Mouse (Mus musculus) lung, adult 18-20 months (tissue): Measurements from ENCODE around the gene Sema3g.

Experiments
- DNase-seq, 2 experiments: peaks; one replicate each; pipeline ENCODE4 v3.0.0; 2022; ENCODE audit warnings: mixed read lengths in 2 of 2

The Sema3g gene

GRCm38 (mm10) chr14:31217666-31218065 is at the start of gene Sema3g:
TSS of gene Sema3g (plus strand) at chr14:31217860.
- peak; percentile 83 to 89 for DNase-seq

GRCm38 (mm10) chr14:31168425-31168824 is 49.2 kb upstream of the Sema3g start, which contains the start of gene Stab1:
TSS of gene Stab1 (minus strand) at chr14:31168641.
- peak; percentile 61 to 72 for DNase-seq

GRCm38 (mm10) chr14:31169508-31169907 is 48.2 kb upstream of the Sema3g start:
- no peak for DNase-seq

- DNase-seq = no peak
Measured at GRCm38 (mm10) chr14:31170963-31171362, 46.7 kb upstream of the Sema3g start.

GRCm38 (mm10) chr14:31171386-31171785 is 46.3 kb upstream of the Sema3g start:
- no peak for DNase-seq

- DNase-seq = no peak
Measured at GRCm38 (mm10) chr14:31171821-31172220, 45.8 kb upstream of the Sema3g start.

GRCm38 (mm10) chr14:31172781-31173455 is 44.7 kb upstream of the Sema3g start:
- DNase-seq = no peak

GRCm38 (mm10) chr14:31173537-31173936 is 44.1 kb upstream of the Sema3g start:
- DNase-seq = no peak

GRCm38 (mm10) chr14:31177287-31177686 is 40.4 kb upstream of the Sema3g start:
- DNase-seq = no peak

GRCm38 (mm10) chr14:31177715-31178114 is 39.9 kb upstream of the Sema3g start:
- DNase-seq = no peak

GRCm38 (mm10) chr14:31179677-31180365 is 37.8 kb upstream of the Sema3g start:
- peak in 1 of 2 experiments; percentile 33 for DNase-seq

GRCm38 (mm10) chr14:31181512-31181911 is 36.1 kb upstream of the Sema3g start:
- DNase-seq = no peak

- peak in 1 of 2 experiments; percentile 60 for DNase-seq
Measured at GRCm38 (mm10) chr14:31182786-31183290, 34.8 kb upstream of the Sema3g start.

- no peak for DNase-seq
Measured at GRCm38 (mm10) chr14:31183541-31183940, 34.1 kb upstream of the Sema3g start.

GRCm38 (mm10) chr14:31184195-31184594 is 33.5 kb upstream of the Sema3g start:
- DNase-seq = no peak

- DNase-seq = peak; percentile 79 to 83
Measured at GRCm38 (mm10) chr14:31186656-31187055, 31.0 kb upstream of the Sema3g start.

GRCm38 (mm10) chr14:31188771-31189181 is 28.9 kb upstream of the Sema3g start:
- peak; percentile 60 to 74 for DNase-seq

GRCm38 (mm10) chr14:31189348-31189747 is 28.3 kb upstream of the Sema3g start:
- DNase-seq = no peak

- peak; percentile 56 to 70 for DNase-seq
Measured at GRCm38 (mm10) chr14:31191936-31192335, 25.7 kb upstream of the Sema3g start.

- no peak for DNase-seq
Measured at GRCm38 (mm10) chr14:31193791-31194190, 23.9 kb upstream of the Sema3g start.

GRCm38 (mm10) chr14:31194441-31194840 is 23.2 kb upstream of the Sema3g start:
- no peak for DNase-seq

GRCm38 (mm10) chr14:31194891-31195513 is 22.7 kb upstream of the Sema3g start:
- peak; percentile 81 to 84 for DNase-seq

- no peak for DNase-seq
Measured at GRCm38 (mm10) chr14:31195521-31195920, 22.1 kb upstream of the Sema3g start.

GRCm38 (mm10) chr14:31195968-31196367 is 21.7 kb upstream of the Sema3g start:
- DNase-seq = no peak
